Mouse (Mus musculus) forebrain, embryonic 14.5 days (tissue): Measurements from ENCODE around the gene Oaz2. TPM values are rescaled to one million over a fixed set of nuclear protein-coding genes. Genes with fewer than 3 reads are reported as not detected.

Source experiments
- polyA plus RNA-seq: library from polyadenylated mRNA; unstranded; fragments of >200 nt; fragmentation: Nextera tagmentation; extraction: Ambion mirVana; gene quantifications from 2 replicates; pipeline ENCODE4 v1.2.1, GENCODE M21; 2014

Gene Oaz2
- polyA plus RNA-seq, 1 experiment from 2014 or later = 206 TPM

Other genes with a start within 250 kb of the Oaz2 start
- gene Slc51b, start 245.0 kb upstream of the Oaz2 start, polyA plus RNA-seq = not detected in 2 replicates
- 20.8 and 24.1 TPM in 2 replicates for gene Mtfmt, start 232.2 kb upstream of the Oaz2 start, polyA plus RNA-seq
- 163 and 168 TPM in 2 replicates for gene Spg21, start 207.1 kb upstream of the Oaz2 start, polyA plus RNA-seq
- not detected in 2 replicates for gene Ankdd1a, start 147.8 kb upstream of the Oaz2 start, polyA plus RNA-seq
- 3.6 and 3.9 TPM in 2 replicates for gene Plekho2, start 88.0 kb upstream of the Oaz2 start, polyA plus RNA-seq
- gene Pif1, start 80.8 kb upstream of the Oaz2 start, polyA plus RNA-seq = 5.8 and 6.3 TPM in 2 replicates
- gene Rbpms2, start 38.4 kb upstream of the Oaz2 start, polyA plus RNA-seq = 3.8 TPM in 2 replicates
- 7.4 and 8.8 TPM in 2 replicates for gene Zfp609, start 159.6 kb downstream of the Oaz2 start, polyA plus RNA-seq
- gene Pclaf, start 222.2 kb downstream of the Oaz2 start, polyA plus RNA-seq = 57.3 and 59.0 TPM in 2 replicates
- 25.5 and 29.4 TPM in 2 replicates for gene Trip4, start 240.8 kb downstream of the Oaz2 start, polyA plus RNA-seq
- gene Csnk1g1, start 240.9 kb downstream of the Oaz2 start, polyA plus RNA-seq = 21.1 and 24.2 TPM in 2 replicates